Mouse (Mus musculus): Measurements from ENCODE around the gene Nutm2. TPM values are rescaled to one million over a fixed set of nuclear protein-coding genes. Genes with fewer than 3 reads are reported as not detected.
"Not testable (repeated sequence)": the region's sequence is repeated elsewhere in the genome, so short reads cannot be mapped to it uniquely, and the experiment has no call there.

The Nutm2 gene
- polyA plus RNA-seq, 2 experiments = not detected

DNA sequence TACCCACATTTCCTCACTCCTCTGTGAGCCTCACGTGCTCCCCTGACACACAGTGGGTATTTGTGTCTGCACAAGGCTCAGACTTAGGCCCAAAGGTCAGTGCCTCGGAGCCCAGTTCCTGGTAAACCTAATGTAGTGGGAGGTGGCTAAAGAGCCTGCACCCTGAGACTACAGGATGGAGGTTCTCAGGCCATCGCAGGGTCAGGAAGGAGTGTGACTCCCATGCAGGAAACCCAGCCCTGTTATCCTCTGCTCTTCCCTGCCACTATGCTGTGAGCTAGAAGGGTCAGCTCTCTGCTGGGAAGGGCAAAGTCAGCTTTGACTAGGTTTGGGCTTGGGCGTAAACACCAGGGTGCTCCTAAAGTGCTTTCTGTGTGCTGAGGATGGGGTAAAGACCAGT lies 40.4 kb upstream of the Nutm2 start:
- DNase-seq (ENCODE audit: low read depth in 3 of 3, low spot score in 3 of 3) (no peak), ATAC-seq (ENCODE audit: insufficient read depth) (no peak)
- no peak overlapping the region for H3K4me2 ChIP-seq (ENCODE audit: low read depth)
- H3K27me3 ChIP-seq (ENCODE audit: control insufficient read depth, insufficient read depth, low read length) = no peaks in the 10 kb centered on the region
- no peaks in the 10 kb centered on the region; a peak in 1 of 4 replicates for H3K4me1 ChIP-seq (replicated peaks; ENCODE audit: control insufficient read depth in 2 of 2, insufficient read depth in 2 of 2, low read length in 1 of 2)
- H3K9ac ChIP-seq (replicated peaks) = no peak overlapping the region
- no peak overlapping the region for H3K4me3 ChIP-seq (ENCODE audit: insufficient read depth in 1 of 2, low read depth in 2 of 2, low read length in 2 of 2)
- no peaks in the 10 kb centered on the region for H3K9me3 ChIP-seq (ENCODE audit: control insufficient read depth, low read length)
- H3K27ac ChIP-seq = no peak overlapping the region
- H3K36me3 ChIP-seq (replicated peaks; ENCODE audit: control insufficient read depth, insufficient read depth, low read depth) = no peaks in the 10 kb centered on the region
- TF ChIP-seq EP300 (IDR thresholded peaks at IDR 0.05; ENCODE audit: low read depth) (no peak), CTCF (IDR thresholded peaks at IDR 0.05; ENCODE audit: low read depth) (no peak)
- 59% methylated on average over 4 of the region's 4 CpGs for WGBS (ENCODE audit: insufficient replicate concordance)

DNA sequence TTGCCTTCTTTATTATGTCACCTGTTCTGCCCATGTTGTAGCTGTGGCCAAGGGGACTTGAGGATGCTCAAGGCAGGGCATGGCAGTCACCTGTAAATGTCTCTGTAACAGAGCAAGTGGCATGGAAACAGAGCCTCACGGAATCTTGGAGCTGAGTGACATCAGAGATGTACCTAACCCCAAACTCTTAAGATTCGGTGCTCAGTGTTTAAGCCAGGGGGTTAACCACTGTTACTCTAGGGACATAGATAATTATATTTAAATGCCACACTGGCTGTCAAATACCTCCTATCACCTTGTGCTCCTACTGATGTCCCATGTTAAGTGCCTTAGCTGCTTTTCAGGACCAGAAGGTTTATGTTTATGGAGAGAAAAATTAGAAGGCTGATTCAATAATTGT lies 23.3 kb upstream of the Nutm2 start, which contains the start of gene Gm47429:
Gm47429 (minus strand) TSS at position 101 of the 400 bp plus-strand sequence.
- DNase-seq (ENCODE audit: low read depth in 3 of 3, low spot score in 3 of 3) (no peak), ATAC-seq (ENCODE audit: insufficient read depth) (no peak)
- Histone ChIP-seq H3K4me2 (ENCODE audit: low read depth) (no peak within 1 kb of the TSS), H3K4me1 (replicated peaks; ENCODE audit: control insufficient read depth in 2 of 2, insufficient read depth in 2 of 2, low read length in 1 of 2) (no peaks in the 10 kb centered on the region), H3K4me3 (ENCODE audit: insufficient read depth in 1 of 2, low read depth in 2 of 2, low read length in 2 of 2) (no peak within 1 kb of the TSS), H3K36me3 (replicated peaks; ENCODE audit: control insufficient read depth, insufficient read depth, low read depth) (no peaks in the 10 kb centered on the region), H3K9me3 (ENCODE audit: control insufficient read depth, low read length) (no peaks in the 10 kb centered on the region), H3K27ac (no peak within 1 kb of the TSS), H3K27me3 (ENCODE audit: control insufficient read depth, insufficient read depth, low read length) (no peaks in the 10 kb centered on the region), H3K9ac (replicated peaks) (no peak within 1 kb of the TSS)
- 58% methylated on average over 2 of the region's 2 CpGs for WGBS (ENCODE audit: insufficient replicate concordance)
- no peak for TF ChIP-seq EP300 (IDR thresholded peaks at IDR 0.05; ENCODE audit: low read depth)
- no peak for TF ChIP-seq CTCF (IDR thresholded peaks at IDR 0.05; ENCODE audit: low read depth)

DNA sequence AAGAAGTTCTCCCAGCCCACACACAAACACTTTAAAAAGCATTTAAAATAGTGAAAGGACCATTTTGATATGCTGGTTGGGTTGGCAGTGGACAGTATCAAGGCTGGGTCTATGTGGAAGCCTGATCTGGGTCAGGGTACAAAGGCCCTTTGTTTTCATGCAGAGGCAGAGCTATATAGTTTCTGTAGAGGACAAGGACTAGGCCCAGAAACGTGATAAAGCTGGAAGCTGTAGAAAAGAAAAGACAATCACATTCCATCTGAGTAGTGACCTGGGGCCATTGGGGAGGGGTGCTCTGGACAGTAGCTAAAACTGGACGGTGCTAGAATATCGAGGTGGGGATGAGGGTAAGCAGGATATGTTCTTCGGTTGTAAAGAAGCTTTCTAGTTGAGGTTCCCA lies 21.8 kb upstream of the Nutm2 start:
- H3K9ac ChIP-seq (replicated peaks) = no peak overlapping the region
- no peak overlapping the region for H3K4me2 ChIP-seq (ENCODE audit: low read depth)
- no peaks in the 10 kb centered on the region for H3K27me3 ChIP-seq (ENCODE audit: control insufficient read depth, insufficient read depth, low read length)
- H3K36me3 ChIP-seq (replicated peaks; ENCODE audit: control insufficient read depth, insufficient read depth, low read depth) = no peaks in the 10 kb centered on the region
- H3K9me3 ChIP-seq (ENCODE audit: control insufficient read depth, low read length) = no peaks in the 10 kb centered on the region
- H3K27ac ChIP-seq = no peak overlapping the region
- no peaks in the 10 kb centered on the region for H3K4me1 ChIP-seq (replicated peaks; ENCODE audit: control insufficient read depth in 2 of 2, insufficient read depth in 2 of 2, low read length in 1 of 2)
- 43% methylated on average over 4 of the region's 4 CpGs for WGBS (ENCODE audit: insufficient replicate concordance)
- DNase-seq (ENCODE audit: low read depth in 3 of 3, low spot score in 3 of 3) = no peak
- no peak for TF ChIP-seq CTCF (IDR thresholded peaks at IDR 0.05; ENCODE audit: low read depth)
- TF ChIP-seq EP300 (IDR thresholded peaks at IDR 0.05; ENCODE audit: low read depth) = no peak
- no peak overlapping the region for H3K4me3 ChIP-seq (ENCODE audit: insufficient read depth in 1 of 2, low read depth in 2 of 2, low read length in 2 of 2)
- ATAC-seq (ENCODE audit: insufficient read depth) = no peak

DNA sequence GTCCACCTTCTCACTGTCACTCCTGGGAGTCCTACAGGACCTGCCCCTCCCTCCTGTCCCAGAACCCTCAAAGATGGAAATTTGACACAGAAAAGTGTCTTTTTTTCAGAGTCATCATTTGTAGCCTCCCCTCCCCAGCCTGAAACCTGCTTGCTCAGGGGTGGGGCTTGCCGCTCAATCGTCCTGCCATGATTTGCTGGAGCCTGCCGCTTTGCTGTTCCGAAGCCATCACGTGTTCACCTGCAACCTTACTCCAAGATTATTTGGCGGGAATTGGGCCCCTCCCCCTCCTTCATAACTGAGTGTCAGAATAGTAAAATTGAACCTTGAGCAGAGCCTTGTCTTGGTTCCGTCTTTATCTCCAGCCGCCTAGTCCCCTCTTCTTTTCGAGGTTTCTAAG lies 14.8 kb upstream of the Nutm2 start:
- H3K27me3 ChIP-seq (ENCODE audit: control insufficient read depth, insufficient read depth, low read length); H3K4me1 ChIP-seq (replicated peaks; ENCODE audit: control insufficient read depth in 2 of 2, insufficient read depth in 2 of 2, low read length in 1 of 2); H3K9me3 ChIP-seq (ENCODE audit: control insufficient read depth, low read length); H3K36me3 ChIP-seq (replicated peaks; ENCODE audit: control insufficient read depth, insufficient read depth, low read depth); H3K4me2 ChIP-seq (ENCODE audit: low read depth); ATAC-seq (ENCODE audit: insufficient read depth); DNase-seq (ENCODE audit: low read depth in 3 of 3, low spot score in 3 of 3); H3K4me3 ChIP-seq (ENCODE audit: insufficient read depth in 1 of 2, low read depth in 2 of 2, low read length in 2 of 2); H3K9ac ChIP-seq (replicated peaks); H3K27ac ChIP-seq: not testable (repeated sequence)
- WGBS (ENCODE audit: insufficient replicate concordance) = 53% methylated on average over 9 of the region's 9 CpGs

DNA sequence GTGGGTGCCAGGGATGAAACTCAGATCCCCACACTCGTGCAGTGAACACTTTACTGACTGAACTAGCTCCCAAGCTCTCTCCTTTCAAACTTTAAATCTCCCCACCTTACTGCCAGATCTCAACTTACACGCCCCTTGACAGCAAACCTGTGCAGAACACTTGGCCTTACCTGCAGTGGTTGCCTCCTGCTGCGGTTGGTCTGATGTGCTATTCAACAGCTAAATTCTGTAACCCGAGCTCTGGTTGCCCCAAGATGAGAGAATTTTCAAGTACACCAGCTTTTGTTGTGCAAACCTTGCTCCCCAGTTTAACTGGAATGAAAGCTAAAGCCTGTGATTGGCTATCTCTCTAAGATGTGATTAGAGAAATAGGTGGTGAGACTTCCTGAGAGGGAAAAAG lies 13.7 kb upstream of the Nutm2 start:
- TF ChIP-seq CTCF (IDR thresholded peaks at IDR 0.05; ENCODE audit: low read depth) (no peak), EP300 (IDR thresholded peaks at IDR 0.05; ENCODE audit: low read depth) (no peak)

DNA sequence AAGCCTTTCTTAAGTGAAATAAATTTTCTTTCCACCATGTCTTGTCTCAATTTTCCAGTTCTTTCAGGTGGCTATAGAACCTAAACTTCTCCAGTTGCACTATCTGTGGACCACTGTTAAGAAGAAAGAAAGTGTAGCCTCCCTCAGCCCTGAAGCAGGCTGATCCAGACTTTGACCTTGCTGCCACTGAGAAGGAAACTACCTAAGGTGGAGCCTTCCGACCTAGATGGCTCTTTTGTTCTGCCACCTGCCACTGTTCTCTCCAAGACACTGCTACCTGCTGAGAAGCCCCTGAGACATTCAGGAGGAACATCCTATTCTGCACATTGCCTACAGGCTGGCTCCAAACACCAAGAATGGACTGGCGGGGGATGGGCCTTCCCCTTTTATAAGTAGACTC lies 6.7 kb upstream of the Nutm2 start:
- H3K9me3 ChIP-seq (ENCODE audit: control insufficient read depth, low read length); H3K36me3 ChIP-seq (replicated peaks; ENCODE audit: control insufficient read depth, insufficient read depth, low read depth); ATAC-seq (ENCODE audit: insufficient read depth); H3K4me2 ChIP-seq (ENCODE audit: low read depth); DNase-seq (ENCODE audit: low read depth in 3 of 3, low spot score in 3 of 3); H3K27ac ChIP-seq; H3K9ac ChIP-seq (replicated peaks); H3K4me1 ChIP-seq (replicated peaks; ENCODE audit: control insufficient read depth in 2 of 2, insufficient read depth in 2 of 2, low read length in 1 of 2); H3K27me3 ChIP-seq (ENCODE audit: control insufficient read depth, insufficient read depth, low read length); H3K4me3 ChIP-seq (ENCODE audit: insufficient read depth in 1 of 2, low read depth in 2 of 2, low read length in 2 of 2): not testable (repeated sequence)
- 43% methylated on average over 2 of the region's 2 CpGs for WGBS (ENCODE audit: insufficient replicate concordance)

More for the DNA sequence above, 13.7 kb upstream of the Nutm2 start:
- H3K9me3 ChIP-seq (ENCODE audit: control insufficient read depth, low read length) = no peaks in the 10 kb centered on the region
- WGBS (ENCODE audit: insufficient replicate concordance) = 28% methylated on average over 4 of the region's 4 CpGs
- H3K4me2 ChIP-seq (ENCODE audit: low read depth) = no peak overlapping the region
- ATAC-seq (ENCODE audit: insufficient read depth) (no peak), DNase-seq (ENCODE audit: low read depth in 3 of 3, low spot score in 3 of 3) (no peak)
- no peaks in the 10 kb centered on the region for H3K36me3 ChIP-seq (replicated peaks; ENCODE audit: control insufficient read depth, insufficient read depth, low read depth)
- H3K4me1 ChIP-seq (replicated peaks; ENCODE audit: control insufficient read depth in 2 of 2, insufficient read depth in 2 of 2, low read length in 1 of 2) = no peaks in the 10 kb centered on the region
- no peak overlapping the region for H3K27ac ChIP-seq
- H3K4me3 ChIP-seq (ENCODE audit: insufficient read depth in 1 of 2, low read depth in 2 of 2, low read length in 2 of 2) = no peak overlapping the region
- no peaks in the 10 kb centered on the region for H3K27me3 ChIP-seq (ENCODE audit: control insufficient read depth, insufficient read depth, low read length)
- H3K9ac ChIP-seq (replicated peaks) = no peak overlapping the region

Measured in liver, embryonic 14.5 days (tissue).